ENCODE assay signal across 10 mouse cellular contexts in the genomic region with DNA sequence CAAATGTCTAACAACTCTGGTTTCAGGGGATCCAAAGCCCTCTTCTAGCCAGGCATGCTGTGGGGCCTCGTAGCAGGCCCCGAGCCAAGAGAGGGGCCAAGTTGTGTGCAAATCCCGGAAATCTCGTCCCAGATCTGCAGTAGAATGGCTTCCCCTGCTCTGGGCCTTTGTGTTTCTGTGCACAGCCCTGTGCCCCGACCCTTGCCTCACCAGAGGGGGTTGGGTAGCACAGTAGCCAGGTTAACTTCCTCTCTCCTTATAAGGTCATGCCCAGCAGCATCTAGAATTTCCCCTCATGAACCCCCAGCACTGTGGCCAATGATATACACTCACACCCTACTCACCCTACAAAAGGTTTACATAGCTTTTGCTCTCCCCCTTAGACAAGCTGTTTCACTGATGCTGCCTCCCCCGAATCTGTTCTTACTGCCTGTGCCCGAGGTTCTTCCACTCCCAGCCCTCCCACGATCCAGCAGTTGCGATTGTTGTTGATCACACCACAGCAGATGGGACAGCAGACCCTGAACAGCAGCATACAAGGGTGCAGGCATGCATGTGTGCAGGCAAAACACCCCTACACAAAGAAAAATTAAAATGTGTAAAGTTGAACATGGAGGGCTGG. TPM values are rescaled to one million over a fixed set of nuclear protein-coding genes. Genes with fewer than 3 reads are reported as not detected.
A peak's percentile ranks its signal among the peaks of the same experiment; 100 is the strongest.
DNase-seq lines count a peak whose midpoint lies in the region; ATAC-seq and TF ChIP-seq lines count a peak whose summit lies in the region.
"Had no signal": no experiment of that assay in that cellular context is flagged by ENCODE, and none has a peak within 500 bp of the region (broad histone marks: within the 10 kb centered on the region; RNA-seq: fewer than 3 reads in every experiment).

No protein-coding gene starts in this region.

- H3K27me3 ChIP-seq in lung, postnatal 0 days (replicated peaks; ENCODE audit: insufficient read depth, low read length), result no peaks in the 10 kb centered on the region
- H3K27me3 ChIP-seq in stomach, postnatal 0 days (ENCODE audit: control insufficient read depth, insufficient read depth, low read length), result no peaks in the 10 kb centered on the region
- H3K27me3 ChIP-seq in thymus, adult 2 months (ENCODE audit: control insufficient read depth, insufficient read depth, low read length), result no peaks in the 10 kb centered on the region
- H3K27me3 ChIP-seq in hindbrain, embryonic 13.5 days, result no peaks in the 10 kb centered on the region

- no peak overlapping the region for H3K4me3 ChIP-seq in lung, postnatal 0 days (ENCODE audit: low read depth, low read length)
- no peak overlapping the region for H3K4me3 ChIP-seq in stomach, postnatal 0 days (ENCODE audit: low read depth, low read length)
- no peak overlapping the region for H3K4me3 ChIP-seq in thymus, adult 2 months (ENCODE audit: control insufficient read depth, insufficient read depth, low read length)
- no peak overlapping the region for H3K4me3 ChIP-seq in hindbrain, embryonic 13.5 days

- no peak overlapping the region for H3K27ac ChIP-seq in lung, postnatal 0 days (ENCODE audit: low read length)
- peak overlapping the region; percentile 49; the same call in 1 of the 2 replicates for H3K27ac ChIP-seq in stomach, postnatal 0 days (replicated peaks)
- no peak overlapping the region for H3K27ac ChIP-seq in thymus, adult 2 months (ENCODE audit: control insufficient read depth, insufficient read depth, low read length)
- H3K27ac ChIP-seq in hindbrain, embryonic 13.5 days, result no peak overlapping the region

- 18% methylated on average over 9 of the region's 9 CpGs for WGBS in lung, postnatal 0 days
- WGBS in stomach, postnatal 0 days, result 22% methylated on average over 9 of the region's 9 CpGs
- WGBS in thymus, adult 2 months, result 48% methylated on average over 9 of the region's 9 CpGs
- WGBS in hindbrain, embryonic 13.5 days, result 59% methylated on average over 9 of the region's 9 CpGs

- ATAC-seq in lung, postnatal 0 days, result peak; percentile 21; the same call in 1 of the 2 replicates
- ATAC-seq in stomach, postnatal 0 days (ENCODE audit: low FRiP score, low TSS enrichment), result peak; percentile 65
- no peak for ATAC-seq in hindbrain, embryonic 13.5 days (ENCODE audit: low FRiP score)

- no peaks in the 10 kb centered on the region for H3K9me3 ChIP-seq in lung, postnatal 0 days (ENCODE audit: low read length)
- H3K9me3 ChIP-seq in stomach, postnatal 0 days (ENCODE audit: control insufficient read depth, low read length), result no peaks in the 10 kb centered on the region
- no peaks in the 10 kb centered on the region for H3K9me3 ChIP-seq in hindbrain, embryonic 13.5 days

- no peak overlapping the region for H3K9ac ChIP-seq in lung, postnatal 0 days (replicated peaks; ENCODE audit: low read depth)
- no peak overlapping the region for H3K9ac ChIP-seq in stomach, postnatal 0 days (ENCODE audit: low read length)
- H3K9ac ChIP-seq in hindbrain, embryonic 13.5 days, result no peak overlapping the region

- TF ChIP-seq POLR2A in thymus, adult 2 months (IDR thresholded peaks at IDR 0.05; ENCODE audit: control insufficient read depth, extremely low read depth, insufficient read depth, low read length, poor library complexity), result no peak

- DNase-seq in frontal cortex, adult 2 months (ENCODE audit: extremely low spot score in 1 of 2, low spot score in 1 of 2), result peak; percentile 54 to 57
- DNase-seq in frontal cortex, postnatal 14 days (ENCODE audit: low spot score in 2 of 2), result no peak
- peak; percentile 6 for DNase-seq in lung, postnatal 0 days (ENCODE audit: low spot score)
- no peak for DNase-seq in lung, postnatal 36 days
- peak; percentile 93 for DNase-seq in layer of hippocampus, adult 9-11 months
- DNase-seq in stomach, postnatal 0 days (ENCODE audit: low spot score), result peak; percentile 22
- no peak for DNase-seq in thymus, adult 2 months
- DNase-seq: adrenal gland, postnatal 25 days; lung, adult 2 months had no signal

- H3K4me2 ChIP-seq in lung, postnatal 0 days (replicated peaks; ENCODE audit: low read depth, low read length), result no peak overlapping the region
- H3K4me2 ChIP-seq in stomach, postnatal 0 days (replicated peaks; ENCODE audit: low read depth), result no peak overlapping the region
- no peak overlapping the region for H3K4me2 ChIP-seq in hindbrain, embryonic 13.5 days

- no peak for TF ChIP-seq EP300 in lung, postnatal 0 days (IDR thresholded peaks at IDR 0.05)
- TF ChIP-seq EP300 in stomach, postnatal 0 days (optimal IDR thresholded peaks at IDR 0.05), result no peak

- H3K36me3 ChIP-seq in lung, postnatal 0 days (ENCODE audit: insufficient read depth, low read length), result no peaks in the 10 kb centered on the region
- H3K36me3 ChIP-seq in stomach, postnatal 0 days (ENCODE audit: control insufficient read depth, insufficient read depth, low read length), result 0 out of 2 replicates have a peak, but pooled peaks cover 4% of the 10 kb centered on the region
- H3K36me3 ChIP-seq in thymus, adult 2 months (ENCODE audit: control insufficient read depth, insufficient read depth, low read length), result peaks cover 21% of the 10 kb centered on the region
- peaks cover 25% of the 10 kb centered on the region for H3K36me3 ChIP-seq in hindbrain, embryonic 13.5 days

- no peaks in the 10 kb centered on the region for H3K4me1 ChIP-seq in lung, postnatal 0 days (ENCODE audit: insufficient read depth, low read depth, low read length)
- no peaks in the 10 kb centered on the region; the same call in 1 of the 2 replicates for H3K4me1 ChIP-seq in stomach, postnatal 0 days (replicated peaks; ENCODE audit: control insufficient read depth, insufficient read depth)
- H3K4me1 ChIP-seq in thymus, adult 2 months (replicated peaks; ENCODE audit: control insufficient read depth, insufficient read depth, low read length), result no peaks in the 10 kb centered on the region
- 0 out of 2 replicates have a peak, but pooled peaks cover 3% of the 10 kb centered on the region for H3K4me1 ChIP-seq in hindbrain, embryonic 13.5 days (replicated peaks)

- TF ChIP-seq CTCF in lung, postnatal 0 days (IDR thresholded peaks at IDR 0.05), result no peak
- no peak for TF ChIP-seq CTCF in stomach, postnatal 0 days (IDR thresholded peaks at IDR 0.05; ENCODE audit: low read depth)
- TF ChIP-seq CTCF in thymus, adult 2 months (IDR thresholded peaks at IDR 0.05; ENCODE audit: borderline replicate concordance, control insufficient read depth, extremely low read depth, insufficient read depth, low read length, poor library complexity), result no peak

RNA-seq across cellular contexts. Expression of a gene that starts 4.6 kb away (rescaled TPM):
- 1.5 and 1.6 TPM in 2 replicates for polyA plus RNA-seq in frontal cortex, adult 2 months (2012; rRNA removed)
- 1.6 and 2.0 TPM in 2 replicates for polyA plus RNA-seq in lung, postnatal 0 days (2015; fragmentation: Nextera tagmentation; extraction: Ambion mirVana)
- 2.1 and 2.3 TPM in 2 replicates for polyA plus RNA-seq in stomach, postnatal 0 days (2015; fragmentation: Nextera tagmentation; extraction: Ambion mirVana)
- polyA plus RNA-seq in thymus, adult 2 months (2012; rRNA removed), result 0.32 and 0.51 TPM in 2 replicates
- 2.9 and 3.4 TPM in 2 replicates for polyA plus RNA-seq in hindbrain, embryonic 13.5 days (2015; fragmentation: Nextera tagmentation; extraction: Ambion mirVana)

Comparison
In these comparisons a context has a peak if more than half of its experiments do, and no peak if none do; other contexts are left out.
1. DNase-seq: peak in frontal cortex, adult 2 months (2 of 2), lung, postnatal 0 days (single experiment), layer of hippocampus, adult 9-11 months (single experiment) and stomach, postnatal 0 days (single experiment); none in frontal cortex, postnatal 14 days (0 of 2), lung, postnatal 36 days (single experiment) and thymus, adult 2 months (single experiment).